Mouse (Mus musculus) hindbrain, embryonic 14.5 days (tissue): Measurements from ENCODE around the gene Btbd9. TPM values are rescaled to one million over a fixed set of nuclear protein-coding genes. Genes with fewer than 3 reads are reported as not detected.
A peak's percentile ranks its signal among the peaks of the same experiment; 100 is the strongest.

Experiments
- ATAC-seq: fragments of 200-750 bp; cut with Nextera tagmentation; 2 replicates; pipeline ENCODE4 v1.8.0; 2017; ENCODE audit warnings: moderate number of reproducible peaks, mild to moderate bottlenecking, moderate TSS enrichment, moderate library complexity; ENCODE audit not compliant: low FRiP score
- DNase-seq: peaks from one replicate; pipeline ENCODE4 v3.0.0-alpha.2; 2015; ENCODE audit warnings: low spot score
- H3K27ac ChIP-seq: fragments of 300-500 bp; sonication (generic); 2 replicates; pipeline ENCODE4 v1.5.1; 2014; ENCODE audit warnings: mild to moderate bottlenecking, moderate library complexity
- H3K27me3 ChIP-seq: fragments of 300-500 bp; sonication (generic); 2 replicates; pipeline ENCODE4 v1.6.1; 2014; ENCODE audit warnings: mild to moderate bottlenecking, low read length, mixed read lengths; ENCODE audit not compliant: control insufficient read depth, insufficient read depth
- H3K36me3 ChIP-seq: fragments of 300-500 bp; sonication (generic); replicated peaks from 2 replicates; pipeline ENCODE4 v1.6.1; 2014; ENCODE audit not compliant: control insufficient read depth, insufficient read depth
- H3K4me1 ChIP-seq: fragments of 300-500 bp; sonication (generic); replicated peaks from 2 replicates; pipeline ENCODE4 v1.6.1; 2014; ENCODE audit warnings: antibody characterized with exemption, low read length, mixed read lengths; ENCODE audit not compliant: control insufficient read depth, insufficient read depth
- H3K4me2 ChIP-seq: fragments of 300-500 bp; sonication (generic); replicated peaks from 2 replicates; pipeline ENCODE4 v1.6.1; 2014; ENCODE audit warnings: mild to moderate bottlenecking, moderate library complexity
- H3K4me3 ChIP-seq: fragments of 300-500 bp; sonication (generic); replicated peaks from 2 replicates; pipeline ENCODE4 v1.5.1; 2014; ENCODE audit warnings: mild to moderate bottlenecking, low read length
- H3K9ac ChIP-seq: fragments of 300-500 bp; sonication (generic); 2 replicates; pipeline ENCODE4 v1.6.1; 2014
- H3K9me3 ChIP-seq: fragments of 300-500 bp; sonication (generic); 2 replicates; pipeline ENCODE4 v1.6.1; 2016; ENCODE audit warnings: low read length; ENCODE audit not compliant: control insufficient read depth
- WGBS: fragments of 180-500 bp; shearing (Covaris S2); extraction: QIAGEN DNeasy Blood & Tissue Kit; methylation state at CpG from one replicate; pipeline ENCODE4 v1.1.7; 2014; 5-methylcytosine and 5-hydroxymethylcytosine counted together
- polyA plus RNA-seq: library from polyadenylated mRNA; unstranded; fragments of >200 nt; fragmentation: Nextera tagmentation; extraction: Ambion mirVana; gene quantifications from 2 replicates; pipeline ENCODE4 v1.2.1, GENCODE M21; 2014

The Btbd9 gene
- polyA plus RNA-seq, 1 experiment from 2014 or later, result 126 TPM

GRCm38 (mm10) chr17:30259938-30260337 lies 316.4 kb downstream of the Btbd9 start:
- no peak overlapping the region for H3K27ac ChIP-seq
- no peaks in the 10 kb centered on the region for H3K9me3 ChIP-seq
- no peak for ATAC-seq
- DNase-seq, result no peak
- H3K36me3 ChIP-seq, result no peaks in the 10 kb centered on the region
- H3K4me3 ChIP-seq, result no peak overlapping the region
- H3K27me3 ChIP-seq, result no peaks in the 10 kb centered on the region
- H3K4me1 ChIP-seq, result peaks cover 59% of the 10 kb centered on the region
- no peak overlapping the region for H3K9ac ChIP-seq
- H3K4me2 ChIP-seq, result no peak overlapping the region
- 67% methylated on average over 6 of the region's 6 CpGs for WGBS

GRCm38 (mm10) chr17:30258480-30258879 lies 317.8 kb downstream of the Btbd9 start:
- WGBS, result 67% methylated on average over 4 of the region's 4 CpGs
- DNase-seq (no peak), ATAC-seq (no peak)
- Histone ChIP-seq H3K9ac (no peak overlapping the region), H3K27ac (no peak overlapping the region), H3K4me2 (no peak overlapping the region), H3K27me3 (no peaks in the 10 kb centered on the region), H3K4me1 (peaks cover 59% of the 10 kb centered on the region), H3K9me3 (no peaks in the 10 kb centered on the region), H3K36me3 (no peaks in the 10 kb centered on the region), H3K4me3 (no peak overlapping the region)

GRCm38 (mm10) chr17:30255928-30256560 lies 320.2 kb downstream of the Btbd9 start:
- DNase-seq, result no peak
- ATAC-seq, result no peak
- 0 out of 2 replicates have a peak overlapping the region, but pooled peaks have one; percentile 5 for H3K27ac ChIP-seq
- WGBS, result 56% methylated on average over 8 of the region's 8 CpGs
- peaks cover 43% of the 10 kb centered on the region for H3K4me1 ChIP-seq
- H3K4me3 ChIP-seq, result no peak overlapping the region
- H3K9ac ChIP-seq, result no peak overlapping the region
- H3K4me2 ChIP-seq, result no peak overlapping the region
- H3K36me3 ChIP-seq, result no peaks in the 10 kb centered on the region
- H3K9me3 ChIP-seq, result no peaks in the 10 kb centered on the region
- H3K27me3 ChIP-seq, result no peaks in the 10 kb centered on the region

- Histone ChIP-seq H3K4me1 (peaks cover 27% of the 10 kb centered on the region), H3K9ac (no peak overlapping the region), H3K9me3 (no peaks in the 10 kb centered on the region), H3K27me3 (no peaks in the 10 kb centered on the region), H3K4me3 (no peak overlapping the region), H3K27ac (no peak overlapping the region), H3K36me3 (no peaks in the 10 kb centered on the region), H3K4me2 (no peak overlapping the region)
- ATAC-seq (no peak), DNase-seq (no peak)
- WGBS, result 33% methylated on average over 7 of the region's 7 CpGs
These were observed 322.4 kb downstream of the Btbd9 start for GRCm38 (mm10) chr17:30253924-30254323.

GRCm38 (mm10) chr17:30253028-30253427 lies 323.3 kb downstream of the Btbd9 start:
- Histone ChIP-seq H3K4me3 (no peak overlapping the region), H3K9me3 (no peaks in the 10 kb centered on the region), H3K4me1 (peaks cover 19% of the 10 kb centered on the region), H3K27ac (no peak overlapping the region), H3K27me3 (no peaks in the 10 kb centered on the region), H3K36me3 (no peaks in the 10 kb centered on the region), H3K4me2 (no peak overlapping the region), H3K9ac (no peak overlapping the region)
- WGBS, result 65% methylated on average over 5 of the region's 5 CpGs
- DNase-seq (no peak), ATAC-seq (no peak)

- DNase-seq (no peak), ATAC-seq (no peak)
- H3K27me3 ChIP-seq, result no peaks in the 10 kb centered on the region
- H3K4me3 ChIP-seq, result no peak overlapping the region
- H3K27ac ChIP-seq, result peak overlapping the region; percentile 71
- H3K9me3 ChIP-seq, result no peaks in the 10 kb centered on the region
- 0 out of 2 replicates have a peak overlapping the region, but pooled peaks have one; percentile 11 for H3K9ac ChIP-seq
- no peaks in the 10 kb centered on the region for H3K36me3 ChIP-seq
- H3K4me2 ChIP-seq, result no peak overlapping the region
- peaks cover 46% of the 10 kb centered on the region for H3K4me1 ChIP-seq
- WGBS, result 57% methylated on average over 10 of the region's 10 CpGs
These were observed 331.0 kb downstream of the Btbd9 start for GRCm38 (mm10) chr17:30245308-30245706.

- H3K9me3 ChIP-seq, result no peaks in the 10 kb centered on the region
- peak overlapping the region; percentile 71; the same call in 1 of the 2 replicates for H3K27ac ChIP-seq
- no peak overlapping the region for H3K4me2 ChIP-seq
- H3K27me3 ChIP-seq, result no peaks in the 10 kb centered on the region
- H3K9ac ChIP-seq, result 0 out of 2 replicates have a peak overlapping the region, but pooled peaks have one; percentile 21
- no peak overlapping the region for H3K4me3 ChIP-seq
- no peak for ATAC-seq
- 51% methylated on average over 14 of the region's 14 CpGs for WGBS
- H3K36me3 ChIP-seq, result no peaks in the 10 kb centered on the region
- peaks cover 46% of the 10 kb centered on the region for H3K4me1 ChIP-seq
- DNase-seq, result no peak
These were observed 331.5 kb downstream of the Btbd9 start for GRCm38 (mm10) chr17:30244651-30245307.

- no peak overlapping the region for H3K9ac ChIP-seq
- no peak for DNase-seq
- H3K27ac ChIP-seq, result no peak overlapping the region
- no peaks in the 10 kb centered on the region for H3K9me3 ChIP-seq
- H3K4me1 ChIP-seq, result peaks cover 46% of the 10 kb centered on the region
- no peaks in the 10 kb centered on the region for H3K27me3 ChIP-seq
- 75% methylated on average over 7 of the region's 7 CpGs for WGBS
- H3K4me3 ChIP-seq, result no peak overlapping the region
- no peaks in the 10 kb centered on the region for H3K36me3 ChIP-seq
- no peak for ATAC-seq
- no peak overlapping the region for H3K4me2 ChIP-seq
These were observed 332.7 kb downstream of the Btbd9 start for GRCm38 (mm10) chr17:30243540-30243939.

- 93% methylated on average over 4 of the region's 4 CpGs for WGBS
- no peak for DNase-seq
- no peak overlapping the region for H3K4me2 ChIP-seq
- no peak overlapping the region for H3K9ac ChIP-seq
- no peaks in the 10 kb centered on the region for H3K36me3 ChIP-seq
- no peak overlapping the region for H3K4me3 ChIP-seq
- H3K4me1 ChIP-seq, result peaks cover 46% of the 10 kb centered on the region
- H3K27me3 ChIP-seq, result no peaks in the 10 kb centered on the region
- no peak for ATAC-seq
- H3K9me3 ChIP-seq, result no peaks in the 10 kb centered on the region
- H3K27ac ChIP-seq, result no peak overlapping the region
These were observed 333.6 kb downstream of the Btbd9 start for GRCm38 (mm10) chr17:30242647-30243046.
